Mouse (Mus musculus) induced T-regulatory cell, adult 2 months (primary cell): ENCODE measurements around the gene Timp3.

ENCODE experiments used
- DNase-seq: peaks from one replicate; pipeline ENCODE4 v3.0.0-alpha.2; 2012; ENCODE audit warnings: low read depth

Gene Timp3

DNA sequence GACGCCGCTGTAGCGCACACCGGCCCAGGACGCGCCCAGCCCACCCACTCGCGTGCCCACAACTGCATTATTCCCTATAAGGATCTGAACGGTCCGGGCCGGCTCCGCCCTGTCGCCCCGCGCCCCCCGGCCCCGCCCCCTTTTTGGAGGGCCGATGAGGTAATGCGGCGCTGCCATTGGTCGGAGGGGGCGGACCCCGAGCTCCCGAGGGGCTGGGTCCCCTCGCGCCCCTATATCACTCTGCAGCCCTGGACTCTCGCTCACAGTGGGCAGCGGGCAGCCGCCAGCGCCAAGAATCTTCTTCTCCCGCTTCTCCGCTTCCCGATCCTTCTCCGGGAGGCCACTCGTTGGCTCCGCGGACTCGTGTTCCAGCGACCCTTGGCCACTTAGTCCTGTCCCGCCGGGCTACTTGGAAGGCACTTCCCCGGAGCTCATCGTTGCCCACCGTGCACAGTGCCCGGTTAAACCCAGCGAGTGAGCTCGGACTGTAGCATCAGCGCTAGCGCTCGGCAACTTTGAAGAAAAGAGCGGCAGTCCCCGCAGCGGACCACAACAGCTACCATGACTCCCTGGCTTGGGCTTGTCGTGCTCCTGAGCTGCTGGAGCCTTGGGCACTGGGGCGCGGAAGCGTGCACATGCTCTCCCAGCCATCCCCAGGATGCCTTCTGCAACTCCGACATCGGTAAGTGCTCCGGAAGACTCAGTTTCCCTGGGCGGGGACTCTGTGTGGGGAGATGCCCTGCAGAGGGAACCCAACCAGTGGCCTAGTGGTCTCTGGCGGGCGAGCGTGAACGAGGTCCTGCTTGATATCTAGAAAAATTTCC lies at the start of gene Timp3:
Gene Timp3 (plus strand): TSS at position 80 of the 824 bp plus-strand sequence.
- DNase-seq: no peak

DNA sequence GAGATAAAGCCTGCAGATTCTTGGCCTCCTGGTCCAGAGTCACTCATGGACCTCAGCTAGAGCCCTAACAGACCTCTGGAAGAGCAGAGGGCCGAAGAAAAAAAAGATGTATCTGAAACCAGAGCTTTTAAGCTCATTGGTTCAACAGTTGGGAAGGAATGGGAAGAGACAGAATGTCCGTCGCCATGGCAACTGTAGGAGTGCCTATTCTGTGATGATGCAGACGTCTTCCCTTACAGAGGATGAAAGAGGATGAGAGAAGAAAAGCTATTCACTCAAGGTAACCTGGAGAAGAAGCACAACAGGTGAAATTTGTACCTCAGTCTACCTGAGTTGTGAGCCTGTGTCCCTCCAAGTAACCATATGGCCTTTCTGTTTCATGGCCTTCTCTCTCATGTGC lies 44.0 kb upstream of the Timp3 start:
- DNase-seq: no peak

DNA sequence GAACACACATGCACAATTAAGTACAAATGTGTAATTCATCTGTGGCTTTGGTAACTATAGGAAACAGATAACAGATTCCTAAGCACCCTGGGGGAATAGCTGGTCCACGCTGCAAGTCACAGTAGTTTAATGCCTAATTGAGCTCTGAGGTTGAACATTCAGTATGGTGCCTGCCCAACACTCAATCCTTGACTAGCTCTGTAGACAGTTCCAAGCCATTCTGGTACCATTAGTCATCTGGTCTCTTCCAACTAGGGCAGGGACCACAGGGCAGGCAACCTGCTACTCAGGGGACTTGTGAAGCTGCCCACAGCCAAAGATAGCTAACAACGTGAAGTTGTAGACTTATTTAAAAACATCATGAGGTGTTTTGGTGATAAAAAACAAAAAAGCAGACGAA lies 43.1 kb upstream of the Timp3 start:
- no peak for DNase-seq

DNA sequence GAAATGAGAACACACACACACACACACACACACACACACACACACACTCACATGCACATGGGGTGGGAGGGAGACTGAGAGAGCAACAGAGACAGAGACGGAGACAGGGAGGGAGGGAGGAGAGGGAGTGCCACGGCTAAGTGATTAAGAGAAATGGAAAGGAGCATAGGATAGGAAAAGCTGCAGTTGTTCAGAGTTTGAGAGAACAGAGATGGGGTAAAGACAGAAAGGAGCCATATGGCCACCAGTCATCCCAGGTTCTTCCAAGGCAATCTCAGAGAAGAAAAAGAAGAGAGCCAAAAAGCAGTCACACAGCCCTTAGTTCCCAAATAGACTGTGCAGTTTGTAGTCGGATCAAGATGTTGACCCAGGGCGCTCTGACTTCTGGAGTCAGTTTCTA lies 42.1 kb upstream of the Timp3 start:
- DNase-seq: no peak

DNA sequence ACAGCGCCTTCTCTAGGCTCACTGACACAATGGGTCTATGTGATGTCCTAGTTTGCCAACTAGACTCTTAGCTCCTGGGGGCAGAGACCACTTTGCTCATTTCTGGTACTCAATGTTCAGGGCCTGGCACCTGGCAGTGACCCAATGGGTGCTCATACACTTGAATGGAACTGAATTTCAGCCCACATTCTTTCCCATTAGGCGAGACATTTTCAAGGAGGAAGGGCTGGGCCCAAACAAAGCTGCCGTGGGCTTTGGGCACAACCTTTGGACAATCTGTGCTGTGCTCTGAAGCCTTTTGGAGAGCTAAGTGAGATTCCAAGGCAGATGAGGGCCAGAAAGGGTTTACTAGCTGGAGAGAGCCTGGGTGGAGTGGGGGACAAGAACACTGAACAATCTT lies 41.2 kb upstream of the Timp3 start:
- no peak for DNase-seq

DNA sequence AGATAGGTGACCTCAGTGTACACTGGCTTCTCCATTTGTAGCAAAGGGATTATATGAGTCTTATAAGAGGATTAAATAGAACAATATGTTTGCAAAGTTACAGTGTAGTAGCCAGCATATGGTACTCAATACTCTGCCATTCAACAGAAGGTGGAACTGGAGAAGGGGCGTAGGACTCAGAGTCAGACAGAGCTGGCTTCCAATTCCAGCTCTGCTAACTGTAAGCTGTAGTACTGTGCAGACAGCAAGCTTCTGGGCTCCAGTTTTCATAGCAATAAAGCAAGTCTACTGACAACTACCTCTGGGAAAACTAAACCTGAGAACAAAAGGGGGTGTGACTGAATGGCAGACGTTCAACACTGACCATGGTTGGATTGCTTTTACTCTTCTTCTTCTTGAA lies 38.4 kb upstream of the Timp3 start:
- no peak for DNase-seq

DNA sequence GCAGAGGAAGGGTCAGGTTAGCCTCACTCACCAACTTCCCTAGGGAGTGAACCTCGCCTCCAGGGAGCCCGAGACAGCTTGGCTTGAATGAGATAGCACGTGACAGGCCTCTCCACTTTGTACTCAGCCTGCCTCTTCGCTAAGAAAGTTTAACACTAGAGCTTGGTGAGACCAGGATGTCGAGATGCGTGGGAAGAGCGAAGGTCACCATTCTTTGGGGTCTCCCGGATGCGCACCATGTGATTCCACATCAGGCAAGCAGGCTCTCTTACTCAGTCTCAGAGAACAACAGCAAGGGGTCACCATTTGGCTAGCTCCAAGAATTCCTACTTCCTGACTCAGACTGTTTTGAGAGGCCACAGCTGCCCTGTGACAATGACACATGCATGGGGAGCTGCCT lies 35.6 kb upstream of the Timp3 start:
- no peak for DNase-seq

DNA sequence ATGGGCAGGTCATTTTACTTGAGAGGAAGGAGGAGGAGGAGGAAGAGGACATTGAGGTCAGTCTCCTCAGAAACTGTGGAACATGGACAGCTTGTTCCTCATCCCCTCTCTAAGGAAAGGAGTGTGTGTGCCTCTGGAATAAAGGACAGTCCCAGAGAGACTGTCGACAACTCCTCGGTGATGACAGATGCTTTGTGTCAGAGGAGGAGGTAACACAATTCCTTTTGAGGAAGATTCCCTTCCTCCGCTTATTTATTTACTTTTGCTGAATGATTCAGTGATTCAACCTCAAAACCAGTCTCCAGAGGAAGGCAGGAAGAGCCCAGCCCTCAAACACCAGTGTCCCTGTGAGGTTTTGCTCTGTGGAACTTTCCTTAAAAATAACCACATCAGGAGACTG lies 29.9 kb upstream of the Timp3 start:
- no peak for DNase-seq

DNA sequence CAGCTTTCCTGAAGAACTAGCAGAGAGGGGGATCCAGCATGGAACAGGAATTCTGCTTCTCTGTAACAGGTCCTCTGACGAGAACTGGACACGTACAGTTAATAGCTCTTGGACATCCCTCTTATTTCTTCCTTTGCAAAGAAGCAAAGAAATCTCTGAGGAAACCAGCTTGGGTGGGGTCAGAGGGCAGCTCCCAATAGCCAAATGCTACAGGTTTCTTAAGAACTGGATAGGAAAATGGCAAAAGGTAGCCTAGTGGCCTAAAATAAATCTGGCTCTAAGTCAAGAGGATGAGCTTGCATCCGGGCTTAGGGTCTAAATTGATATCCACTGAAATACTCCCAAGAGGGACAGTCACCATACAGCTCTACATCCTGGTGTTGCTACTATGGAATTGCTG lies 27.3 kb upstream of the Timp3 start:
- DNase-seq: no peak

DNA sequence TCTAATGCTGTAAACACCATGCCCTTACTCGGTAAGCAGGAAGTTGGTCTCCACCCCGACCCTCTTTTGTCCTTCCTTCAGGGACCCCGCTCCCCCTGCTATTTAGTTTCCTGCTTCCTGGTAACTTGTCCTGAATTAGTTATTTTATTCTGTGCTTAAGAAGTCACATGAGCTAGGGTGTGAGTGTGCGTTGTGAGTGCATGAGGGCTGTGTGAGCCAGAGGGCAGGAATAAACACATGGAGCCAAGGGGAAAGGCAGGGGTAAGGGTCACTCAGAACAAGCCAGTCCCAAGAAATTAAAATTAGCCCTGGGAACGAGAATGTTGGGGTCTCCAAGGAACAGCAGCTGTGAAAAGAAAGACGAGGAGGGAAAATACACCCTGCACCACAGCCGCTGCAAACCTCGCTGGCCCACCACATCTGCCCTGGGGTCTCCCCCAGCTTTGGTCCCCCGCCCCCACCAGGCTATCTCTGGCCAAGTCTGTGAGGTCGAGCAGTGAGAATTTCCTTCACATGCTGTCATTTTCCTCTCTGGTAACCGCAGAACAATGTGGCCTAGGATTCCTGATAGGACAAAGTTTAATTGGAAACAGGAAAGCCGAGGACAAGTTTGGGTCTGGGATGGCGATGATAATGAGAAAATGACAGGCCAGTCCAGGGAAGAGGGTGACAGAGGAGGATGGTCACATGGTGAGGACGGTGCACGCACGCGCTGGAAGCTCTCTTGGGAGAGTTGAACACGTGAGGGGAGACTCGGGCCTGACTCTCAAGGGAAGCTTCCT lies 26.6 kb upstream of the Timp3 start:
- no peak for DNase-seq

DNA sequence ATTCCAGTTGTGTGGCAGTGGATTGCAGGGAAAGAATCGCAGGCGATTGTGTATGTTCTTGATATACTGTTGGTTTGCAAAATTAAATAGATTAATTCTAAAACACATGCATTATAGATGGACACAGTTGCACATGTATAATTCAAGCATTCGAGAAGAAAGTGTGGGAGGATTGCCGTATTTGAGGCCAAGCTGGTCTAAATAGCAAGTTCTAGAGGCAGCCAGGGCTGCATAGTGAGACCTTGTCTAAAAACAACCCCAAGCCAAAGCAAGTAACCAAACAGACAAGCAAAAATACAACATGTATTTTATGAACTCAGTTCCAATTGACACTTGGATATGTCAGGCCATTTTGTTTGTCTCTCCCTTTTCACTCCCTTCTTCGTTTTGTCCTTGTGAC lies 24.6 kb upstream of the Timp3 start:
- no peak for DNase-seq

DNA sequence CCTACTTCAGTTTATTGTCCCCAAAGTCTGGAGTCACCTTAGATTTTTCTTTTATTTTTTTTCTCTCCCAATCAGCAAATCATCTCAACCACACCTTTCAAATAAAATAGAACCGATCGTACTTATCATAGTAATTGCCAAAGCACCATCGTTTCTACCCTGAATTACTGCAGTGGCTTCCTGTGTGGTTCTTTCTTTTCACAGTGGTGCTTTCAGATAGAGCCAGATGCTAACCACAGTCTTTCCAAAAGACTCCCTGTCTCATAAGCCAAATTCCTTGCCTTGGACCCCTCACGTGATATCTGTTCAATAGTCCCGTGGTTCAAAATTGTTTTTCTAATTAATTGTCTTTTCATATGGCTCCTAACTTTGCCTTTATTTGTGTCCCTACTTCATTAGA lies 22.8 kb upstream of the Timp3 start:
- DNase-seq: no peak

DNA sequence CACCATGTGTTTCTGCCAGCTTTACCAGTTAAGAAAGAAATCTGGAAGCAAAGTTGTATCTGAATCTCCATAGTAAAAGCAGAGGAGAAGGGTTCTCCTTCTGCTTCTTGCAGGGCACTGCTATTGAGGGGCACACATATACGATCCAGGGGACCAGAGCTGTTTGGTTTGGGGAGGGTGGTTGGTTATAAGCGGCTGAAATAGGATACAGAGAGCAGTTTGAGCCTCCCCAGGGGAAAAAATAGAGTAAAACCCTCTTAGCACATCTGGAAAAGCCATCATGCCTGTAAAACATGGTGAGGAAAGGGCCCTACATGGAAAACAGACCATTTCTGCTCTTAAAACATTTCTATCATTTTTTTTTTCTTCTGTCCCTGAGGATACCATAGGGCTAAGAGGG lies 21.7 kb upstream of the Timp3 start:
- no peak for DNase-seq

DNA sequence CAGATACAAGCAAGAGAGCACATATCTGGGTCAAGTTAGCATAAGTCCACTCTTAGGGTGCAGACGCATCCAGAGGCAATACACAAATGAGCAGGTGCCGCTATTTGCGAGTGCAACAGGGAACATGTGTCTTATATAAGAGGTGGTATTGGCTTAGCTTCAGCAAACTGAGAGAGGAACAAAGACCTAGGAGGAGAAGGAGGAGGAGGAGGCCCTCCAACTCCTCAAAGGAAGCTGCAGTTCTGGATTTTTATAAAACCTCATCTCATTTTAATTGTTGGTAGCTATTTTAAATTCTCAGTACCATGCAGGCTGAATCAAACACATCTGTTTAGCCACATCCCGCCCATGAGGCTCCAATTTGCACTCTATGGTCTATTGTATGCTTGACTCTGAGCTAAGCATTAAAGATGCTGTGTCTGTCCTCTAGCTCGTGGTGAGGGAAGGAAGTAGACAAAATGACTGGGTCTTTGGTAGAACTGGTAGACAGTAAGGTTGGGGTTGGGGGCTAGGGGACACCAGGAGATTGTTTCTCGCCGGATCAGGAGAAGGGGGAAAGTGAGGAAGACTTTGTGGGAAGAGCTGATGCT lies 20.5 kb upstream of the Timp3 start:
- DNase-seq: no peak

DNA sequence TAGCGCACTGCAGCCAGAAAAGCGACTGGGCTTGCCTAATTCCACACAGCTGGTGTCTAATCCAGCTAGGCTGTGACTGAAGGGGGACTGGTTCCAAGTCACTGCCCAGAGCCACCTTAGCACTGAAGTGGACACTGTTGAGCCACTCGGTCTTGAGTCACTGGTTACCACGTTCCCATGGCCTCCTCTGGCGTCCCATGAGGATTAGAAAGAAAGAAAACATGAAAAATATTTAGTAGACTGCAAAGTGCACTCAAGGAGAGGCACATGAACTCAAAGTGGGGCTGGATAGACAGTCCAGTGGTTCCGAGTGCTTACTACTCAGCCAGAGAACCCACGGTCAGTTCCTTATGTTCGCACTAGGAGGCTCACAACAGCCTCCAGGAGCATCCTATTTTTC lies 18.9 kb upstream of the Timp3 start:
- DNase-seq: no peak

DNA sequence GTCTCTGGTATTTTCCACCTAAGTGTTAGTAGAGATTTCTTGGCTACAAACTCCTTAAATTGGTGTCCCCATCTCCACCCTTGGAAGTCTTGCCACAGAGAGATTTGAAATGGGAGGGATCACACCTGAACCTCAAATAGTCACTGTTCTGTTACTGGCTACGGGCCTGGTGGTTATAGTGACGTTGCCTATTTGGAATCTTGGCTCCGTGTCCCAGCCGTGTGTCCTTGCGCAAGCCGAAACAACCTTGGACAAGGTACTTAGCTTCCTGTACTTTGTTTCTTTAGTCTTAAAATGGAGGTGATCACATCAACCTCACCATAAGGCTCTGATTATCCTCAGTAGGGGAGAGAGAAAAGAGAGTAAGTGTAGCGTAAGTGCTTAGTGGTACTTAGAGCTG lies 13.7 kb upstream of the Timp3 start:
- no peak for DNase-seq

DNA sequence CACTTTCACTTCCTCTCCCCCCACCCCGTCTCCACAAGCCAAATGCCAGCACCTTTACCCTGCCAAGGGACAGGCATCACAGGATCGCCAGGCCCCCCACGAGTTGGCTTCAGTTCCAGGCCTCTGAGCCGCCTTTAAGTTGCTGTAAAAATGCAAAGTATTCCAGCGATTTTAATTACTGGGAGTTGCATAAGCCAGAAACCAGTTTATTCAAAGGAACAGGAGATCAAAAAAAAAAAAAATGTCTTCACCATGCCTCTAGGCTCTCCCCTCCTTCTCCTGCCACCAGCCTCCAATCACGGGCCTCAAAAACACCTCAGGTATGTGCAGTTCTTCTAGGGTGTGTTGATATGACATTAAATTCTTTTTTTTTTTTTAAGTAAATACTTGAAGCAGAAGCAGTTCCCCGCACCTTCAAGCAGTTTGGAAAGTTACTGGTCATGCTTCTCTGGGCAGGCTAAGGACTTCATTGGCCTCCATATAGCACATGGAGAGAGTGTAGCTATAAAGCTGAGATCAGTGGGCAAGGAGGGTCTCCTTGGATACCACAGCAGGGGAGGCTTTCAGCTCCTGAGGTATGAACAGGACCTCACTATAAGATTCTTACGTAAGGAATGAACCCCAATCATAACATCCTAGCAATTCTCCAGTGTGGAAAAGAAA lies 9.9 kb upstream of the Timp3 start:
- DNase-seq: no peak

DNA sequence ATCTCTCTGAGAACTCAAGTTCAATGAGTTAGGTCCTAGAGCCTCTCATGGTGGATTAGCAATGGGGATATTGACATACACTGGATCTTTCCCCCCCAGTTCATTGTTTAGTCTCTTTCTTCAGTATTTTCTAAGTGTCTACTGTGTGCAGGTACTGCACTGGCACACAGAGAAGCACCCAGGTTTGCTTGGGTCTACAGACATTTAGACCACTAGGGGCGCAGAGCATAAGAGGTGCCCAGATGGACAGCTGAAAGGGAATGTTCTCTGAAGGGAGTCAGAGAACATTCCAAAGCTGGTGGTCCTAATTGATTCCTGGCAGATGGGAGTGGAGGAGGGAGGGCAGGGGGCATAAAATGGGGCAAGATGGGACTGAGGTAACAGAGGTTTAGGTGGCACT lies 6.3 kb upstream of the Timp3 start:
- no peak for DNase-seq

DNA sequence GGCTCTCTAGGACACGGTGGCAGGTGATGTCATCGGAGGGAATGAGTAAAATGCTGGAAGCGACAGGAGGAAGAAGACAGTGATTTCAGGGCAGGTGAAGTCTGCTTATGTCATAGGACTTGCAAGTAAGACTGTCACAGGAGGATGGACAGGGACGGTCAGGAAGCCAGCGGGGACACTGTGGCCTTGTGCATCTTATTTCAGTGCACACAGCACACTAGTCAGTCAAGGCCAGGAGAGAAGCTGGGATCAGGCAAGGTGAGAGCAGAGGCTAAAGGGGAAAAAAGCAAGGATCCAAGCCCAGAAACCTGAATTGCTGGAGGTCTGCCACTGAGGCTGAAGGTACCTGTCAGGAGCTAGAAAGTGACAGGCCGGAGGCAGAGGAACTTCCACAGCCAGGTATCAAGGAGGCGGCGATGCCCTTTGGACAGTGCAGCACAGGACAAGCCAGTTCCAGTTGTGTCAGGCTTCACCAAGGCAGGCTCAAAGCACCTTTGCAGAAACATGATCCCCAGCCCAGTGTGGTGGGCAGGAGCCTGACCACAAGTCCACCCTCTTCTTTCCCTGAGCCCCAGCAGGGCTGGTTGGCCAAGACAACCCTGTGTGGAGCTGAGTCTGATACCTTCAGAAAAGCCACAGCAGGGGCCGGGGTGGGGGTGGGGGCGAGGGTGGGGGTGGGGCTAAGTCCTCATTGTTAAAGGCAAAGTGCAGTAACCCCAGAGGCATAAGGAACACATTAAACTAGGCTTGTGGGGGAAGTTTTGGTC lies 5.4 kb upstream of the Timp3 start:
- no peak for DNase-seq

DNA sequence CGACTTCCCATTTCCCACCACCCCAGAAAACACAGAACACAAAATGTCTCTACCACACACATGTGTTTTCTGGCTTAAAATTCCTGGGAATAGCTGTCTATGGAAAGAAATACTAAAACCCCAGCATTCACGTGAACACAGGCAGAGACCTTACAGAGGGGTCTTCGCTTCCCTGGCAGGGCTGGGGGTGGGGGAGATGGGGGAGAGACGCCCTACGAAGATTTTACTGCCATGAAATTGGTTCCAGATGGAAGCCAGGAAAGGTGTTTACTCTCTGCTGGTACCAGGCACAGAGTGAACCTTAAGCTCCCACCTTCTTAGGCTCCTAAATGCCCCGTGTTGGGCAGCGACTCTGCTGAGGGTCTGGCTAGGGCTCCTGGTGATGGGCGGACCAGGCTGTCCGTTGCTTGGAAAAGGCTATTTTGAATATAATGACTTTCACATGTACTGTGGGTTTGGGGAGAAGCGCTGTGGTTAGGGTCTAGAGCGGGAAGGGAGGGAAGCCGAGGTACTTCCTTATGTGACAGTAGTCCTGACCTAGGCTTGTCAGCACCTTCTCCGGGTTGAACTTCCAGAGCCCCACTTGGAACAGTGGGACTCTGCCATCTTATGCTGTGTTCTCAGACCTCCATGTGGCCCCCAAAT lies 4.6 kb upstream of the Timp3 start:
- DNase-seq: no peak

DNA sequence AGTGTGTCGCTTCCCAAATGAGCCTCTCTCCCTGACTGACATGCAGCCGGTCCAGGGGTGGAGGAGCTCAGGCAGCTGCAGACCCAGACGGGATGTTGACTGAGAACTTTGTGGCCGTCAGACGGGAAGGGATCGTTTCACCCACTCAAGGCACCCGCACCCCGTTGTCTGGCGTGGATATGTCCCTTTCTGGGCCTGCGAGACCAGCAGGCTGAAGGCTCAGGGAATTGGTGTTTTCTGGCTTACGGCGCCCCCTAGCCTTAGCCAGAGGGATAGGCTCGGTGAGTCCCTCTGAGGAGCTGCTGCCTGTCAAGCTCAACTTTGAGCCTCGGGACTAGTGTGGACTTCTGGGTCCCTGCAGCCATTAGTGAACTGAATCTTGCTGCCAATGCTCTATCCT lies 4.1 kb upstream of the Timp3 start:
- peak; percentile 52 for DNase-seq
